Mouse (Mus musculus) forebrain, embryonic 12.5 days (tissue): ENCODE data around the gene Rhbdf2. TPM values are rescaled to one million over a fixed set of nuclear protein-coding genes. Genes with fewer than 3 reads are reported as not detected.

Source experiments
- ATAC-seq: fragments of 200-750 bp; cut with Nextera tagmentation; 2 replicates; pipeline ENCODE4 v1.8.0; 2017; ENCODE audit warnings: moderate TSS enrichment; ENCODE audit not compliant: low FRiP score
- H3K27ac ChIP-seq: fragments of 300-500 bp; sonication (generic); 2 replicates; pipeline ENCODE4 v1.5.1; 2016; ENCODE audit warnings: mild to moderate bottlenecking
- H3K27me3 ChIP-seq: fragments of 300-500 bp; sonication (generic); 2 replicates; pipeline ENCODE4 v1.6.1; 2016; ENCODE audit warnings: mild to moderate bottlenecking
- H3K36me3 ChIP-seq: fragments of 300-500 bp; sonication (generic); replicated peaks from 2 replicates; pipeline ENCODE4 v1.6.1; 2016; ENCODE audit warnings: mild to moderate bottlenecking
- H3K4me1 ChIP-seq: fragments of 300-500 bp; sonication (generic); 2 replicates; pipeline ENCODE4 v1.6.1; 2016
- H3K4me2 ChIP-seq: fragments of 300-500 bp; sonication (generic); 2 replicates; pipeline ENCODE4 v1.6.1; 2016; ENCODE audit warnings: mild to moderate bottlenecking, moderate library complexity
- H3K4me3 ChIP-seq: fragments of 300-500 bp; sonication (generic); replicated peaks from 2 replicates; pipeline ENCODE4 v1.5.1; 2016; ENCODE audit warnings: mild to moderate bottlenecking
- H3K9ac ChIP-seq: fragments of 300-500 bp; sonication (generic); 2 replicates; pipeline ENCODE4 v1.6.1; 2016; ENCODE audit warnings: mild to moderate bottlenecking
- H3K9me3 ChIP-seq: fragments of 300-500 bp; sonication (generic); 2 replicates; pipeline ENCODE4 v1.6.1; 2016
- WGBS: fragments of 180-500 bp; shearing (Covaris S2); methylation state at CpG from one replicate; pipeline ENCODE4 v1.1.7; 2016; 5-methylcytosine and 5-hydroxymethylcytosine counted together
- polyA plus RNA-seq: library from polyadenylated mRNA; unstranded; fragments of >200 nt; fragmentation: Nextera tagmentation; extraction: Ambion mirVana; gene quantifications from 2 replicates; pipeline ENCODE4 v1.2.1, GENCODE M21; 2016

Gene Rhbdf2
- polyA plus RNA-seq, 1 experiment from 2014 or later, result 1.9 TPM

DNA sequence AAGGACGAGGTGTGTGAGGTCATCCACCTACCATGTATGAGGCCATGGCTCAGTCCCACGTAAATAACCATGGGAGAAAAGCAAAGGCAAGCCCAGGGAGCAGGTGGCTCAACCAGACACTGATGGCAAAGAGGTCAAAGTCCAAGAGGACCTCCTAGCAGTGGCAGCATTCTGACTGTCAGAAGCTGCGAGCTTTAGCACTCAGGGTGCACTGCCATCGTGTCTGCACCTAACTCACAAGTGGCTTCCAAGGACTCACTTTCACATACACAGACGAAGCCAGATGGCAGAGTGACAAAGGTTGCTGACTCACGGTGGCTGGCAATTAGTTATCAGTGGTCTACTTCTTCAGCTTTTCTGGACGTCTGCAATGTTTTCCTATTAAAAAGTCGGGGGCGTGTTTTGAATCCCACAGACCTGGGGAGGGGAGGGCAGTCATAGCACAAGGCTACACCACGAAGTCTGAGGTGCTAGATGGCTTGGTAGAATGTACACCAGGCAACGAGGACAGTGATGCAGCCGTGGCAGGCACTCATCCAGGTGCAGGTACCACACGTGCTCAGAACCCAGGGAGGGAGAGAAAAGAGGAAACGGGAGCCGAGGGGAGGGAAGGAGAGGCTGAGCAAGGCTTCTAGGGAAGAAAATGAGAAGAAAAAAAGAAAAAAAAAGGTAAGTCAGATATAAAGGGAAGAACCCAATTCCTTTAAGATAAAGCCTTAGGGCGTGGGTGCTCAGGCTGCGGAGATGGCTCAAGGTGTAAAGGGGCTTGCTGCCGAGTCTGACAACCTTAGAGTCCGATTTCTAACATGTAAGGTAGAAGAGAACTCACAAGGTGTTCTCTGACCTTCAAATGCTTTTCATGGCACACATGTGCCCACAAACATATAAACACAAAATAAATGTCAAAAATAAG lies 54.8 kb downstream of the Rhbdf2 start:
- H3K4me2 ChIP-seq, result no peak overlapping the region
- no peak overlapping the region for H3K27ac ChIP-seq
- no peaks in the 10 kb centered on the region for H3K9me3 ChIP-seq
- H3K27me3 ChIP-seq, result no peaks in the 10 kb centered on the region
- no peak for ATAC-seq
- no peaks in the 10 kb centered on the region for H3K36me3 ChIP-seq
- H3K4me1 ChIP-seq, result peaks cover 50% of the 10 kb centered on the region
- H3K4me3 ChIP-seq, result no peak overlapping the region
- no peak overlapping the region for H3K9ac ChIP-seq
- 87% methylated on average over 19 of the region's 19 CpGs for WGBS

DNA sequence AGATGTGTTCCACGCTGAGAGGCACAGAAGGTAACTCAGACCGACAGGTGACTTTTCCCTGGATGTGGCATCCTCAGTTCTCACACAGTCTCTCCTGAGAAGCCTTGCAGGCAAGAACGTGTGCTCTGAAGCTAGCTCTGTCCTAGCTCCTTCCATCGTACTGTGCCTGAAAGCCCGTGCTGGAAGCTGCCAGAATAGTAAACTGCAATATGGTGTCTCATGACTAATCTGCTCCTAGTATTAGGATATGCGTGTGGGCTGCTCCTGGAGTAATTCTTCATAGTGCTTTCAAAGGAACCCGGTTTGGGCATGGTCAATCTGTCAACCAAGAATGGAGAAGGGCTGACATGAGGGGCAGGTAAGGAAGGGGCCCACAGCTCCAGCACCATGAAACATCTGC lies 56.0 kb downstream of the Rhbdf2 start:
- 90% methylated on average over 7 of the region's 7 CpGs for WGBS
- H3K4me2 ChIP-seq, result no peak overlapping the region

DNA sequence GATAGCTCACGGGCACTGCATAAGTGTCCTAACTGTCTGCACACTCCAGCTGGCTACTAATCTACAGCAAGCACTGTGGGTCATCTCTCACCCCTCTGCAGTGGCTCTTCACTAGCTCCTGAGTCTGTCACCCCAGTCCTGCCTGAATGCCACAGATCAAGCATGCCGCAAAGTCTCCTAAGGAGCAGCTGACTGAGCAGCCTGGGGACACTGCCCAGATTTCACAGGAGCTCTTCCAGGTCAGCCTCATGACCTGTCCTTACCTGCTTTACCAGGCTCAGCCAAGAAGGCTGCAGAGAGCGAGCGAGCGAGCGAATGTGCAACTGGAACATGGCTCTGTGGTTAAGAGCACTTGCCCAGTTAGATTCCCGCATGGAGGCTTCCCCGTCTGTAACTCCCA lies 59.3 kb downstream of the Rhbdf2 start:
- Histone ChIP-seq H3K4me2 (no peak overlapping the region), H3K4me1 (peaks cover 11% of the 10 kb centered on the region; the same call in 1 of the 2 replicates), H3K27ac (no peak overlapping the region), H3K27me3 (no peaks in the 10 kb centered on the region), H3K9me3 (no peaks in the 10 kb centered on the region), H3K9ac (no peak overlapping the region), H3K4me3 (no peak overlapping the region), H3K36me3 (peaks cover 5% of the 10 kb centered on the region; the same call in 1 of the 2 replicates)
- ATAC-seq, result no peak
- WGBS, result 86% methylated on average over 8 of the region's 8 CpGs

More for the DNA sequence above, 56.0 kb downstream of the Rhbdf2 start:
- H3K4me1 ChIP-seq, result peaks cover 39% of the 10 kb centered on the region
- no peak for ATAC-seq
- H3K4me3 ChIP-seq, result no peak overlapping the region
- no peaks in the 10 kb centered on the region for H3K36me3 ChIP-seq
- no peaks in the 10 kb centered on the region for H3K9me3 ChIP-seq
- no peak overlapping the region for H3K27ac ChIP-seq
- H3K9ac ChIP-seq, result no peak overlapping the region
- H3K27me3 ChIP-seq, result no peaks in the 10 kb centered on the region

- Histone ChIP-seq H3K4me3 (no peak overlapping the region), H3K9me3 (no peaks in the 10 kb centered on the region), H3K27me3 (no peaks in the 10 kb centered on the region), H3K4me2 (no peak overlapping the region), H3K9ac (no peak overlapping the region), H3K4me1 (0 out of 2 replicates have a peak, but pooled peaks cover 5% of the 10 kb centered on the region), H3K36me3 (peaks cover 5% of the 10 kb centered on the region; the same call in 1 of the 2 replicates), H3K27ac (no peak overlapping the region)
- 87% methylated on average over 7 of the region's 7 CpGs for WGBS
- ATAC-seq, result no peak
These were observed 61.4 kb downstream of the Rhbdf2 start for GRCm38 (mm10) chr11:116565283-116566041.

DNA sequence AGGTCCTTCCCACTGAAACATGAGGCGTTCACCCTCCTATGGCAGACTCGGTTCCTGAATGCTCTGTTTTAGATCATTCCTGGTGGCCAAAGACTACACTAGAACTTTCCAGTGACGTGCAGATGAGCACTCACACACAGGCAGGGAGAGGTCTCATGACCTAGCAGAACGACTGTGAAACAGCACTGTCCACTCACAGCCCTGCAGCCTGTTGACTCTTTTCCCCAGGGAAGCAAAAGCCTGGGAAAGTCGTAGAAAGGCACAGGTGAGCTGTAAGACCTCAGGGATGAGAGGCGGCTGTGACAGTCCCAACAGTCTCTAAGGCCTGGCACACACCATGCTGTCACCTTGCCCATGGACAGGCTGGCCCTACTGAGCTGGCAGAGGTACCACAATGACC lies 70.5 kb downstream of the Rhbdf2 start:
- no peaks in the 10 kb centered on the region for H3K9me3 ChIP-seq
- H3K27ac ChIP-seq, result no peak overlapping the region
- 73% methylated on average over 6 of the region's 6 CpGs for WGBS
- peaks cover 38% of the 10 kb centered on the region for H3K4me1 ChIP-seq
- H3K36me3 ChIP-seq, result peaks cover 4% of the 10 kb centered on the region; the same call in 1 of the 2 replicates
- ATAC-seq, result no peak
- no peak overlapping the region for H3K9ac ChIP-seq
- no peaks in the 10 kb centered on the region for H3K27me3 ChIP-seq
- H3K4me3 ChIP-seq, result no peak overlapping the region
- H3K4me2 ChIP-seq, result no peak overlapping the region

- no peaks in the 10 kb centered on the region for H3K27me3 ChIP-seq
- H3K4me3 ChIP-seq, result no peak overlapping the region
- no peak overlapping the region for H3K27ac ChIP-seq
- no peak overlapping the region for H3K4me2 ChIP-seq
- no peak for ATAC-seq
- H3K9ac ChIP-seq, result no peak overlapping the region
- H3K4me1 ChIP-seq, result peaks cover 38% of the 10 kb centered on the region
- WGBS, result 83% methylated on average over 1 of the region's 1 CpGs
- H3K36me3 ChIP-seq, result peaks cover 4% of the 10 kb centered on the region; the same call in 1 of the 2 replicates
- H3K9me3 ChIP-seq, result no peaks in the 10 kb centered on the region
These were observed 71.2 kb downstream of the Rhbdf2 start for GRCm38 (mm10) chr11:116555572-116555971.

- H3K4me3 ChIP-seq, result no peak overlapping the region
- peaks cover 40% of the 10 kb centered on the region for H3K4me1 ChIP-seq
- H3K27ac ChIP-seq, result no peak overlapping the region
- ATAC-seq, result no peak
- WGBS, result 46% methylated on average over 12 of the region's 12 CpGs
- no peaks in the 10 kb centered on the region for H3K27me3 ChIP-seq
- no peak overlapping the region for H3K4me2 ChIP-seq
- H3K36me3 ChIP-seq, result peaks cover 4% of the 10 kb centered on the region; the same call in 1 of the 2 replicates
- no peaks in the 10 kb centered on the region for H3K9me3 ChIP-seq
- H3K9ac ChIP-seq, result no peak overlapping the region
These were observed 72.5 kb downstream of the Rhbdf2 start for GRCm38 (mm10) chr11:116554171-116554878.

DNA sequence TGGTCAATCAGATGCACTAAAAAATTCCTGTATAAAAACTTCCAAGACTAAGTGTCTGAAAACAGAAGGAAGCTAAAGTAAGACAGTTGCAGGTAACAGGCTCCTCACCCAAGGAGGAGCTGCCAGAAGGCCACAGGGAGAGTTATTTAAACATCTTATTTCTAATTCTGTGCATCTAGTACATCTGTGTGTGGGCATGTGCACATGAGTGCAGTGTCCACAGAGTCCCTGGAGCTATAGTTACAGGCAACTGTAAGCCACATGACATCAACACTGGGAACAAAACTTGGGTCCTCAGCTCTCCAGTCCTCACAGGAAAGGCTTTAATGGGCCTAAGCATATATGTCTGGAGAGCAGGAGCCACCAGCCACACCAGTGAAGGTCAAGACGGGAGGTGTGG lies 74.6 kb downstream of the Rhbdf2 start:
- H3K9ac ChIP-seq, result no peak overlapping the region
- peaks cover 32% of the 10 kb centered on the region for H3K4me1 ChIP-seq
- H3K4me2 ChIP-seq, result no peak overlapping the region
- no peaks in the 10 kb centered on the region for H3K27me3 ChIP-seq
- no peak for ATAC-seq
- H3K9me3 ChIP-seq, result no peaks in the 10 kb centered on the region
- no peak overlapping the region for H3K4me3 ChIP-seq
- 100% methylated on average over 1 of the region's 1 CpGs for WGBS
- peaks cover 16% of the 10 kb centered on the region for H3K36me3 ChIP-seq
- no peak overlapping the region for H3K27ac ChIP-seq

DNA sequence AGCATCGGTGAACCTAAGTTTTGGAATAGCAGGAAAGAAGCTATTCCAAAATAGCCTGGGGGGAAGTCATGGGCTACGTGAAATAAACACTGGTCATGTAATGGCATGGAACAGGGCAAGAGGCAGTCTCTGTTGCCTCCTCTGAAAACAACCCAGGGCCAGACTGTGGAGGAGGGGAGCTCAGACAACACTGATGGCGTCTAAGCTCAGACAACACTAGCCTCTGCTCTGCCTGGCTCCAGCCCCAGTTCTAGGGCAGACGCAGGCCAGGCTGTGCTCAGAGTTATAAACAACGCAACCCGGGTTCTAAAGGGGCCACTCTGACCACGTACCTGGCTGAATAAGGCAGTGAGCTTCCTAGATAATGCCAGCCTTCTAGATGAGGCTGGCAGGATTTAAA lies 76.1 kb downstream of the Rhbdf2 start:
- Histone ChIP-seq H3K4me3 (no peak overlapping the region), H3K9ac (no peak overlapping the region), H3K9me3 (no peaks in the 10 kb centered on the region), H3K27me3 (no peaks in the 10 kb centered on the region), H3K4me1 (peaks cover 24% of the 10 kb centered on the region), H3K36me3 (peaks cover 30% of the 10 kb centered on the region), H3K4me2 (no peak overlapping the region), H3K27ac (no peak overlapping the region)
- ATAC-seq, result no peak
- WGBS, result 83% methylated on average over 7 of the region's 7 CpGs

DNA sequence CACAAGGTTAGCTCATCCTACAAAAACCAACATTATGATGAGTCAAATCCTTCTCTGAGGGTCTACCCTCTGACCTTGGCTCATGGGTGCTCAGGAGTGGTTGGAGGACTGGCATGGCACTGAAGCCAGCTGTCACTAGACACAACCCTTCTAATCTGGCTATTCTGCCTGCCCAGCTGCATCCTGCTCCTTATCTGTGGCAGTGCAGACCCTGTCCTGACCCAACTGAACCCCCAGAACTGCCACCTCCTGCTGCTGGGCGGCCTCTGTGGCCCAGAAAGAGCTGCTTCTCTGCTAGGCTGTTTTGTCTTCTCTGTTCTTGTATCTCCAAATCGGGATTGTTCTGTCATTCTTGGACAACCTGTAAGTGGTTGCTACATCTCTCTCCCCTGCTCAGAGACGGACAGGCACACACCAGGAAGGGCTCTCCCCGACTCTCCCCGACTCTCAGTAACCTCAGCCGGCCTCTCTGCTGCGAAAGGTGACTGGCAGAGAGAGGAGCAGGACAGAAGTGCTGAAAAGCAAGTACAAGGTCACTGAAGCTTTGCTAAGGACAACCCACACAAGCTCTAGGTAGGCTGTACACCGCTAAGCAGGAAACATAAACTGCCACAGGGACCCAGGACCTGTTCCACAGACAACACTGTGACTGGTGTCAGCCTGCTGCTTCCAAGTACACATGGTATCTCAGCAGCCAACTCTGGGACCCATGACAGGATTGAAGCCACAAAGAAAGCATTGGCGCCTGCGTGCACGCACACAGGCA lies 77.4 kb downstream of the Rhbdf2 start:
- Histone ChIP-seq H3K4me2 (no peak overlapping the region), H3K4me1 (peaks cover 13% of the 10 kb centered on the region), H3K36me3 (peaks cover 42% of the 10 kb centered on the region), H3K4me3 (no peak overlapping the region), H3K27ac (no peak overlapping the region), H3K27me3 (no peaks in the 10 kb centered on the region), H3K9ac (no peak overlapping the region), H3K9me3 (no peaks in the 10 kb centered on the region)
- 92% methylated on average over 11 of the region's 11 CpGs for WGBS
- no peak for ATAC-seq

GRCm38 (mm10) chr11:116548780-116549179 lies 78.0 kb downstream of the Rhbdf2 start:
- 99% methylated on average over 9 of the region's 9 CpGs for WGBS
- Histone ChIP-seq H3K36me3 (peaks cover 49% of the 10 kb centered on the region), H3K9ac (no peak overlapping the region), H3K27me3 (no peaks in the 10 kb centered on the region), H3K27ac (no peak overlapping the region), H3K9me3 (no peaks in the 10 kb centered on the region), H3K4me2 (no peak overlapping the region), H3K4me3 (no peak overlapping the region), H3K4me1 (peaks cover 7% of the 10 kb centered on the region; the same call in 1 of the 2 replicates)
- no peak for ATAC-seq
